Mouse (Mus musculus): ENCODE measurements around the gene Cldn7. TPM values are rescaled to one million over a fixed set of nuclear protein-coding genes. Genes with fewer than 3 reads are reported as not detected.

The Cldn7 gene
- total and polyA plus RNA-seq, 2 experiments from 2014 or later = 0.18 TPM; not detected in 1

DNA sequence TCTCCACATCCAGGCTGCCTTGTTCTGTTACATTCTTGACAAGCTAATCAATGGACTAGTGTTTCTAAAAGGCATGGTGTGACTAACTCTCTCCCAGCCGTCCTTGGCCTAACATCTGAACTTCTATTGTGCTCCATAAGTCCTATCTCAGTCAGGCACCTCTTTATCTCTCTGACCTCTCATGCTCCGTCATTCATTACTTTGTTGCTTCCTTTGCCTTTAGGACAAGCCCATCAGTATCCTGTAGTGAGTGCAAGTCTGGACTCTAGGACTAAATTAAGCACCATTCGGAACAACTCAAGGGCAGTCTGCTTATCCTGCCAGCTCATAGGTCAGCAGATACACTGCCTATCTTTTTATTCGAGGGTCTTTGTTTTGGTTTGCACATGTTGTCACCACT, 11.7 kb downstream of the Cldn7 start:
- Histone ChIP-seq H3K4me1 (ENCODE audit: insufficient read depth, low read length) (no peaks in the 10 kb centered on the region), H3K27me3 (ENCODE audit: insufficient read depth, low read length) (no peaks in the 10 kb centered on the region), H3K9me3 (ENCODE audit: low read length) (no peaks in the 10 kb centered on the region), H3K4me3 (ENCODE audit: low read length) (no peak overlapping the region), H3K9ac (replicated peaks; ENCODE audit: low read length) (no peak overlapping the region), H3K27ac (no peak overlapping the region), H3K4me2 (ENCODE audit: low read depth, low read length) (no peak overlapping the region), H3K36me3 (ENCODE audit: insufficient read depth, low read length) (peaks cover 25% of the 10 kb centered on the region)
- ATAC-seq = no peak
- no peak for DNase-seq (ENCODE audit: low spot score)
- 85% methylated on average over 4 of the region's 4 CpGs for WGBS
- no peak for TF ChIP-seq CTCF (IDR thresholded peaks at IDR 0.05; ENCODE audit: low read depth)

GRCm38 (mm10) chr11:69979827-69980195, 15.2 kb downstream of the Cldn7 start:
- Histone ChIP-seq H3K27ac (peak overlapping the region; percentile 99), H3K9me3 (ENCODE audit: low read length) (no peaks in the 10 kb centered on the region), H3K9ac (replicated peaks; ENCODE audit: low read length) (peak overlapping the region; percentile 92), H3K36me3 (ENCODE audit: insufficient read depth, low read length) (peaks cover 14% of the 10 kb centered on the region; the same call in 1 of the 2 replicates), H3K4me1 (ENCODE audit: insufficient read depth, low read length) (peaks cover 13% of the 10 kb centered on the region), H3K27me3 (ENCODE audit: insufficient read depth, low read length) (no peaks in the 10 kb centered on the region), H3K4me2 (ENCODE audit: low read depth, low read length) (peak overlapping the region; percentile 91), H3K4me3 (ENCODE audit: low read length) (peak overlapping the region; percentile 86)
- no peak for TF ChIP-seq CTCF (IDR thresholded peaks at IDR 0.05; ENCODE audit: low read depth)
- WGBS = 4% methylated on average over 16 of the region's 16 CpGs
- ATAC-seq = no peak
- DNase-seq (ENCODE audit: low spot score) = no peak

- no peak for TF ChIP-seq CTCF (IDR thresholded peaks at IDR 0.05; ENCODE audit: low read depth)
- H3K9ac ChIP-seq (replicated peaks; ENCODE audit: low read length) = peak overlapping the region; percentile 92
- H3K27ac ChIP-seq = peak overlapping the region; percentile 99
- peak overlapping the region; percentile 91 for H3K4me2 ChIP-seq (ENCODE audit: low read depth, low read length)
- no peaks in the 10 kb centered on the region for H3K9me3 ChIP-seq (ENCODE audit: low read length)
- ATAC-seq (peak; percentile 97), DNase-seq (ENCODE audit: low spot score) (peak; percentile 98)
- H3K27me3 ChIP-seq (ENCODE audit: insufficient read depth, low read length) = no peaks in the 10 kb centered on the region
- 0% methylated on average over 45 of the region's 60 CpGs for WGBS
- peaks cover 13% of the 10 kb centered on the region for H3K4me1 ChIP-seq (ENCODE audit: insufficient read depth, low read length)
- H3K36me3 ChIP-seq (ENCODE audit: insufficient read depth, low read length) = peaks cover 18% of the 10 kb centered on the region
- H3K4me3 ChIP-seq (ENCODE audit: low read length) = peak overlapping the region; percentile 86
Observed at GRCm38 (mm10) chr11:69980196-69981140, 15.9 kb downstream of the Cldn7 start.

GRCm38 (mm10) chr11:69981141-69981762, 16.7 kb downstream of the Cldn7 start, which contains the start of gene Ctdnep1:
Ctdnep1 (plus strand) TSS chr11:69981156.
- H3K4me3 ChIP-seq (ENCODE audit: low read length) = peak within 1 kb of the TSS; percentile 86
- peaks cover 17% of the 10 kb centered on the region for H3K36me3 ChIP-seq (ENCODE audit: insufficient read depth, low read length)
- ATAC-seq = no peak
- H3K4me2 ChIP-seq (ENCODE audit: low read depth, low read length) = peak within 1 kb of the TSS; percentile 91
- H3K4me1 ChIP-seq (ENCODE audit: insufficient read depth, low read length) = peaks cover 13% of the 10 kb centered on the region
- H3K9ac ChIP-seq (replicated peaks; ENCODE audit: low read length) = peak within 1 kb of the TSS; percentile 92
- TF ChIP-seq CTCF (IDR thresholded peaks at IDR 0.05; ENCODE audit: low read depth) = no peak
- no peaks in the 10 kb centered on the region for H3K9me3 ChIP-seq (ENCODE audit: low read length)
- WGBS = 0% methylated on average over 28 of the region's 43 CpGs
- no peaks in the 10 kb centered on the region for H3K27me3 ChIP-seq (ENCODE audit: insufficient read depth, low read length)
- peak; percentile 27 for DNase-seq (ENCODE audit: low spot score)
- H3K27ac ChIP-seq = peak within 1 kb of the TSS; percentile 99

DNA sequence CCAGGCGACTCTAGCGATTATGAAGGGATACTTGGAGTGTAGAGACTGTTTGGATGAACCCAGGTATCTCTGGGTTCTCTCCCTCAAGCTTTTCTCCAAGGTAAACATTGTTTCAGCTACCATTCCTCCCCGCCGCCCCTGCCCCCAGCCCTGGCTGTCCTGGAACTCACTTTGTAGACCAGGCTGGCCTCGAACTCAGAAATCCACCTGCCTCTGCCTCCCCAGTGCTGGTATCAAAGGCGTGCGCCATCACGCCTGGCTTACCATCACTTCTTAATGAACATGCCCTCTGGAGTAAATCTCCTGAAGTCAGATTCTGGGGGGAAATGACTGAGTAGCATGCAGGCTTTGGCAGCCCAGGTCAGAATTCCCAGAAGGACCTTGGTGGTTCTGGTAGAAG, 17.6 kb downstream of the Cldn7 start, which contains the start of gene Elp5:
Elp5 (minus strand) TSS at position 293 of the 400 bp plus-strand sequence.
- peaks cover 13% of the 10 kb centered on the region for H3K4me1 ChIP-seq (ENCODE audit: insufficient read depth, low read length)
- peak within 1 kb of the TSS; percentile 91 for H3K4me2 ChIP-seq (ENCODE audit: low read depth, low read length)
- peak within 1 kb of the TSS; percentile 99 for H3K27ac ChIP-seq
- ATAC-seq (no peak), DNase-seq (ENCODE audit: low spot score) (no peak)
- no peak for TF ChIP-seq CTCF (IDR thresholded peaks at IDR 0.05; ENCODE audit: low read depth)
- H3K4me3 ChIP-seq (ENCODE audit: low read length) = peak within 1 kb of the TSS; percentile 86
- H3K9ac ChIP-seq (replicated peaks; ENCODE audit: low read length) = peak within 1 kb of the TSS; percentile 92
- peaks cover 17% of the 10 kb centered on the region for H3K36me3 ChIP-seq (ENCODE audit: insufficient read depth, low read length)
- H3K9me3 ChIP-seq (ENCODE audit: low read length) = no peaks in the 10 kb centered on the region
- 56% methylated on average over 8 of the region's 8 CpGs for WGBS
- no peaks in the 10 kb centered on the region for H3K27me3 ChIP-seq (ENCODE audit: insufficient read depth, low read length)

- ATAC-seq = no peak
- Histone ChIP-seq H3K9ac (replicated peaks; ENCODE audit: low read length) (peak overlapping the region; percentile 92; the same call in 1 of the 2 replicates), H3K4me2 (ENCODE audit: low read depth, low read length) (peak overlapping the region; percentile 91), H3K27ac (no peak overlapping the region), H3K4me3 (ENCODE audit: low read length) (0 out of 2 replicates have a peak overlapping the region, but pooled peaks have one; percentile 5), H3K4me1 (ENCODE audit: insufficient read depth, low read length) (peaks cover 13% of the 10 kb centered on the region), H3K9me3 (ENCODE audit: low read length) (no peaks in the 10 kb centered on the region), H3K27me3 (ENCODE audit: insufficient read depth, low read length) (no peaks in the 10 kb centered on the region), H3K36me3 (ENCODE audit: insufficient read depth, low read length) (peaks cover 22% of the 10 kb centered on the region)
- WGBS = 16% methylated on average over 5 of the region's 5 CpGs
- no peak for DNase-seq (ENCODE audit: low spot score)
- TF ChIP-seq CTCF (IDR thresholded peaks at IDR 0.05; ENCODE audit: low read depth) = no peak
Observed at GRCm38 (mm10) chr11:69982877-69983276, 18.3 kb downstream of the Cldn7 start.
